Mouse (Mus musculus): ENCODE measurements around the gene Bcar3.
"Not testable (repeated sequence)": the region's sequence is repeated elsewhere in the genome, so short reads cannot be mapped to it uniquely, and the experiment has no call there.

Gene Bcar3

GRCm38 (mm10) chr3:122293954-122294850, at the start of gene Bcar3:
Gene Bcar3 (plus strand): TSS chr3:122294136.
- peak; percentile 95 for DNase-seq (ENCODE audit: low read depth, low spot score)

- DNase-seq (ENCODE audit: low read depth, low spot score), result no peak
These were observed 49.2 kb upstream of the Bcar3 start for GRCm38 (mm10) chr3:122244759-122245158.

- peak; percentile 97 for DNase-seq (ENCODE audit: low read depth, low spot score)
These were observed 48.6 kb upstream of the Bcar3 start, which contains the start of gene Gclm for GRCm38 (mm10) chr3:122245215-122245877. Gene Gclm (plus strand): TSS chr3:122245557.

- DNase-seq (ENCODE audit: low read depth, low spot score), result peak; percentile 63
These were observed 48.0 kb upstream of the Bcar3 start for GRCm38 (mm10) chr3:122245878-122246332.

- no peak for DNase-seq (ENCODE audit: low read depth, low spot score)
These were observed 47.5 kb upstream of the Bcar3 start for GRCm38 (mm10) chr3:122246406-122246805.

GRCm38 (mm10) chr3:122246986-122247767, 46.8 kb upstream of the Bcar3 start:
- DNase-seq (ENCODE audit: low read depth, low spot score), result no peak

GRCm38 (mm10) chr3:122247768-122248100, 46.2 kb upstream of the Bcar3 start:
- DNase-seq (ENCODE audit: low read depth, low spot score), result no peak

GRCm38 (mm10) chr3:122252466-122253253, 41.3 kb upstream of the Bcar3 start:
- DNase-seq (ENCODE audit: low read depth, low spot score), result no peak

GRCm38 (mm10) chr3:122254050-122254449, 39.9 kb upstream of the Bcar3 start:
- not testable (repeated sequence) for DNase-seq (ENCODE audit: low read depth, low spot score)

- DNase-seq (ENCODE audit: low read depth, low spot score), result peak; percentile 41
These were observed 23.9 kb upstream of the Bcar3 start for GRCm38 (mm10) chr3:122269986-122270385.

GRCm38 (mm10) chr3:122272565-122272964, 21.4 kb upstream of the Bcar3 start:
- DNase-seq (ENCODE audit: low read depth, low spot score), result not testable (repeated sequence)

GRCm38 (mm10) chr3:122273407-122274240, 20.3 kb upstream of the Bcar3 start:
- DNase-seq (ENCODE audit: low read depth, low spot score), result peak; percentile 24

GRCm38 (mm10) chr3:122274241-122275024, 19.5 kb upstream of the Bcar3 start, which contains the start of gene Dnttip2:
Gene Dnttip2 (plus strand): TSS chr3:122274388.
- DNase-seq (ENCODE audit: low read depth, low spot score), result peak; percentile 91

GRCm38 (mm10) chr3:122275111-122275510, 18.8 kb upstream of the Bcar3 start:
- no peak for DNase-seq (ENCODE audit: low read depth, low spot score)

GRCm38 (mm10) chr3:122287195-122287594, 6.7 kb upstream of the Bcar3 start:
- peak; percentile 59 for DNase-seq (ENCODE audit: low read depth, low spot score)

GRCm38 (mm10) chr3:122288613-122289195, 5.2 kb upstream of the Bcar3 start:
- no peak for DNase-seq (ENCODE audit: low read depth, low spot score)

- DNase-seq (ENCODE audit: low read depth, low spot score), result not testable (repeated sequence)
These were observed 4.6 kb upstream of the Bcar3 start for GRCm38 (mm10) chr3:122289344-122289743.

- no peak for DNase-seq (ENCODE audit: low read depth, low spot score)
These were observed 3.2 kb upstream of the Bcar3 start for GRCm38 (mm10) chr3:122290696-122291095.

- DNase-seq (ENCODE audit: low read depth, low spot score), result no peak
These were observed 2.1 kb upstream of the Bcar3 start for GRCm38 (mm10) chr3:122291828-122292227.

Measured in CD4-positive, CD25-positive, alpha-beta regulatory T cell, adult 2 months (primary cell).